Mouse (Mus musculus): ENCODE measurements at regions not wholly inside any gene's neighbourhood (a gene's known extent, or its start where the extent isn't known, plus 50 kb on each side); places are given as distances from the start of the nearest gene placed in this dataset.

DNA sequence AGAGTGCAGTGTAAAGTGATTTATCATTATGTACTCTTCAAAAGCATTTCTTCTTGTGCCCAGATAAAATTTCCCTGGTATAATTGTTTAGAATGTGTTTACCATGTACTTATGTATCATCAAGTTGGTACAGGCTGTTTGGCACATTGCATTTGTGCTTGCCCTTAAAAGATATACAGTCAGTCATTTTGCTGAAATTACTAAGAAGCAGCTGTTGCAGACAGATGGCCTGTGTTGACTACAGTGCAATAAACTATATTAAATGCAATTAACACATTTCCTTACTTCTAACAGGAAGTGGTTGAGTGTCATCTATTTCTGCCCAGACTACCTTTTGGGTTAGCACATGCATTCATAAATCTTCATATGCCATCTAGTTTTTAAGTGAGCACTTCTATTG, 954.9 kb upstream of the 4931408C20Rik start:
- DNase-seq (ENCODE audit: low spot score) (peak; percentile 77), ATAC-seq (peak; percentile 76; the same call in 1 of the 2 replicates)
- H3K9me3 ChIP-seq (replicated peaks; ENCODE audit: control insufficient read depth, low read length), result no peaks in the 10 kb centered on the region
- no peaks in the 10 kb centered on the region for H3K4me1 ChIP-seq (ENCODE audit: control insufficient read depth, insufficient read depth, low read length)
- no peaks in the 10 kb centered on the region for H3K27me3 ChIP-seq (replicated peaks; ENCODE audit: control insufficient read depth, insufficient read depth, low read length)
- H3K27ac ChIP-seq (ENCODE audit: low read depth, low read length), result no peak overlapping the region
- H3K4me3 ChIP-seq (ENCODE audit: low read depth, low read length), result no peak overlapping the region
- no peak overlapping the region for H3K9ac ChIP-seq (ENCODE audit: low read length)
- no peak overlapping the region for H3K4me2 ChIP-seq (ENCODE audit: low read length)
- no peaks in the 10 kb centered on the region for H3K36me3 ChIP-seq (ENCODE audit: control insufficient read depth, insufficient read depth, low read length)

DNA sequence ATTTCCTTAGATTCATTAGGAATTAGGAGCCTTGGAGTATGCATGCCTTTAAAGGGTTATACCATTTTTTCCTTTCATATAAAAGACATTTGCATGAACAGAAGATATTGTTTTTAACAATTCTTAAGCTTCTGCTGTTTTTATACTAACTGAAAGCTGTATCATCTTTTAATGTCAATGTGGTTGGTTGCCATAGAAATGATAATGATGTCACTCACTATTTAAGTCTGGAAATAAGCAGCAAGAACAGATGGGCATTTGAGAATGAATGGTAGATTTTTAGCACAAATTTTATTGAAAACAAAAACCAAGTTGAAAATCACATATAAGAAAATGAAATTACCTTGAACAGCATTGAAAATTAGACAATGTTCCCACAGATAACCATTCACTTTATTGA, 941.8 kb upstream of the 4931408C20Rik start:
- Histone ChIP-seq H3K27ac (ENCODE audit: low read depth, low read length) (no peak overlapping the region), H3K9ac (ENCODE audit: low read length) (no peak overlapping the region), H3K36me3 (ENCODE audit: control insufficient read depth, insufficient read depth, low read length) (no peaks in the 10 kb centered on the region), H3K27me3 (replicated peaks; ENCODE audit: control insufficient read depth, insufficient read depth, low read length) (no peaks in the 10 kb centered on the region), H3K4me2 (ENCODE audit: low read length) (no peak overlapping the region), H3K4me3 (ENCODE audit: low read depth, low read length) (no peak overlapping the region), H3K4me1 (ENCODE audit: control insufficient read depth, insufficient read depth, low read length) (no peaks in the 10 kb centered on the region), H3K9me3 (replicated peaks; ENCODE audit: control insufficient read depth, low read length) (no peaks in the 10 kb centered on the region)
- DNase-seq (ENCODE audit: low spot score), result peak; percentile 61
- ATAC-seq, result no peak

DNA sequence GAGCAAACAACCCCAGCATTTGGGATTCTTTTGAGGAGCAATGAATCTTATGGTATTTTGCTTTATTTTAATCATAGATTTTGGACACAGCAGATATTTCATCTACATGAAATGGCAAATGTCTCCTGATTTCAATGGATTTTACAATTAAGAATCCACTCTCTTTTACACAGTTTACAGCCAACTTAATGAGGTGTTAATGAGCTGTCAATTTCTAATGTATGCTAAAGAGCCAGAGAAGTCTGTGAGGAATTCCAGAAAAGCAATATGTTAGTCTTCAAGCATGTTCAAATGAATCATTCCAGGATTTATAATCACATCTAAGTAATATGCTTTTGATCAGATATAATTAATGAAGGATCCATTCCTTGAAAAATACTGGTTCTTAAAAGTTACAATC, 929.0 kb upstream of the 4931408C20Rik start:
- Histone ChIP-seq H3K4me3 (ENCODE audit: low read depth, low read length) (no peak overlapping the region), H3K4me2 (ENCODE audit: low read length) (no peak overlapping the region), H3K9me3 (replicated peaks; ENCODE audit: control insufficient read depth, low read length) (no peaks in the 10 kb centered on the region), H3K4me1 (ENCODE audit: control insufficient read depth, insufficient read depth, low read length) (no peaks in the 10 kb centered on the region), H3K36me3 (ENCODE audit: control insufficient read depth, insufficient read depth, low read length) (no peaks in the 10 kb centered on the region), H3K27ac (ENCODE audit: low read depth, low read length) (no peak overlapping the region), H3K9ac (ENCODE audit: low read length) (no peak overlapping the region), H3K27me3 (replicated peaks; ENCODE audit: control insufficient read depth, insufficient read depth, low read length) (no peaks in the 10 kb centered on the region)
- DNase-seq (ENCODE audit: low spot score), result peak; percentile 74
- peak; percentile 50; the same call in 1 of the 2 replicates for ATAC-seq

DNA sequence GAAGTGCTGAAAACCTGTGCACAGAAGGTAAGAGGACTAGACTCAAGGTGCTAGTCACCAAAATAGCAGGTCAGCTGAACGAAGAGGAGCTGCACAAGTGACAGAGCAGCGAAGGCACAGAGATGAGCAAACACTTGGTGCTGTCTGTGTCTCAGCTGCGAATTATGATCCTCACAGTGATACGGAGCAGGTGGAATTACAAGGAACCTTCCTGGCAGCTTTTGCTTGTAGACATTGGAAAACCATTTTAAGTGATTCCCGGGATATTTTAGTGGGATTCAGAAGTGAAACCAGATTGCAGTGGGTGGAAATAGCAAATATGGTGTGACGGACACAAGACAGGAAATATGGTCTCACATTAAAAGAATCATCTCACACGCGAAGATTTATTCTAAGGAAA, 921.3 kb upstream of the 4931408C20Rik start:
- 90% methylated on average over 8 of the region's 8 CpGs for WGBS
- H3K4me3 ChIP-seq (ENCODE audit: low read depth, low read length), result no peak overlapping the region
- no peak overlapping the region for H3K4me2 ChIP-seq (ENCODE audit: low read length)
- H3K9me3 ChIP-seq (replicated peaks; ENCODE audit: control insufficient read depth, low read length), result no peaks in the 10 kb centered on the region
- no peaks in the 10 kb centered on the region for H3K27me3 ChIP-seq (replicated peaks; ENCODE audit: control insufficient read depth, insufficient read depth, low read length)
- no peak overlapping the region for H3K9ac ChIP-seq (ENCODE audit: low read length)
- ATAC-seq (no peak), DNase-seq (ENCODE audit: low spot score) (no peak)
- no peaks in the 10 kb centered on the region for H3K36me3 ChIP-seq (ENCODE audit: control insufficient read depth, insufficient read depth, low read length)
- no peak overlapping the region for H3K27ac ChIP-seq (ENCODE audit: low read depth, low read length)
- H3K4me1 ChIP-seq (ENCODE audit: control insufficient read depth, insufficient read depth, low read length), result no peaks in the 10 kb centered on the region

DNA sequence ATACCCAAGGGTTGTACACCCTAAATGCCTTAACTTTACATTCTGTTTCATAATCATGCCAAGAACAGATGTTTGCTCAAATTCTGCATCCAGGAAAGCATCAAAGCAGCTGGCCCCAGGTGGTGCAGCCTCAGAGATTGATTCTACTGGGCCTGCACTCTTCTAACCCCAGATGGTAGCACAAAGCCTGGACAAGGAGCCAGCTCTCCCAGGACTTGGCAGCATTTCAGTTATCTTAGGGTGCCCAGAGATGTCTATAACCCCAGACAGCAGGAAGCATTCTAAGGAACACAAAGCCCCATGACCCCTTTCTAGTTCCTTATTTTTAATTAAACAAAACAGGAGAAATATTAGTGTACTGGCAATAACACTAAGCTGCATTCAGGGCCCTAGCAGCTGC, 891.5 kb upstream of the 4931408C20Rik start:
- Histone ChIP-seq H3K9ac (ENCODE audit: low read length) (no peak overlapping the region), H3K36me3 (ENCODE audit: control insufficient read depth, insufficient read depth, low read length) (no peaks in the 10 kb centered on the region), H3K4me3 (ENCODE audit: low read depth, low read length) (no peak overlapping the region), H3K4me1 (ENCODE audit: control insufficient read depth, insufficient read depth, low read length) (no peaks in the 10 kb centered on the region), H3K27me3 (replicated peaks; ENCODE audit: control insufficient read depth, insufficient read depth, low read length) (no peaks in the 10 kb centered on the region), H3K9me3 (replicated peaks; ENCODE audit: control insufficient read depth, low read length) (no peaks in the 10 kb centered on the region), H3K27ac (ENCODE audit: low read depth, low read length) (no peak overlapping the region), H3K4me2 (ENCODE audit: low read length) (no peak overlapping the region)
- DNase-seq (ENCODE audit: low spot score) (peak; percentile 22), ATAC-seq (no peak)

DNA sequence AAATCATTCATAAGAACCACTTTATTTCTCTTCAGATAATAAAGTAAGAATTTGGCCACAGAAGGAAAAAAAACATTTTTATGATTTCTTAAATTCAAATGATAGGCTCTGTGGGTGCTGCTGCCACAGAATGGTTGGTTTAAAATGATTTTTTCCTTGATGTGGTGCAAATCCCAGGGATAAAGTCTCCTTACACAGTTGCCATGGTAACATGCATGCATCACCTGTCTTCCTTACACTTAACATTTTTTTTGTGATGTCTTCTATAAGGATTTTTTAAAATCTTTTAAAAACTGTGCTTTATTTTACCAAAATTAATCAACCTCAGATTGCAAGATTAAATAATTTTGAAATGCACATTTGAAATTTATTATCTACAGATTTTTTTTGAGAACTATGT, 872.2 kb upstream of the 4931408C20Rik start:
- no peak overlapping the region for H3K27ac ChIP-seq (ENCODE audit: low read depth, low read length)
- ATAC-seq, result no peak
- H3K9me3 ChIP-seq (replicated peaks; ENCODE audit: control insufficient read depth, low read length), result no peaks in the 10 kb centered on the region
- H3K9ac ChIP-seq (ENCODE audit: low read length), result no peak overlapping the region
- H3K27me3 ChIP-seq (replicated peaks; ENCODE audit: control insufficient read depth, insufficient read depth, low read length), result no peaks in the 10 kb centered on the region
- no peaks in the 10 kb centered on the region for H3K36me3 ChIP-seq (ENCODE audit: control insufficient read depth, insufficient read depth, low read length)
- H3K4me3 ChIP-seq (ENCODE audit: low read depth, low read length), result no peak overlapping the region
- peak; percentile 27 for DNase-seq (ENCODE audit: low spot score)
- H3K4me1 ChIP-seq (ENCODE audit: control insufficient read depth, insufficient read depth, low read length), result no peaks in the 10 kb centered on the region
- no peak overlapping the region for H3K4me2 ChIP-seq (ENCODE audit: low read length)

DNA sequence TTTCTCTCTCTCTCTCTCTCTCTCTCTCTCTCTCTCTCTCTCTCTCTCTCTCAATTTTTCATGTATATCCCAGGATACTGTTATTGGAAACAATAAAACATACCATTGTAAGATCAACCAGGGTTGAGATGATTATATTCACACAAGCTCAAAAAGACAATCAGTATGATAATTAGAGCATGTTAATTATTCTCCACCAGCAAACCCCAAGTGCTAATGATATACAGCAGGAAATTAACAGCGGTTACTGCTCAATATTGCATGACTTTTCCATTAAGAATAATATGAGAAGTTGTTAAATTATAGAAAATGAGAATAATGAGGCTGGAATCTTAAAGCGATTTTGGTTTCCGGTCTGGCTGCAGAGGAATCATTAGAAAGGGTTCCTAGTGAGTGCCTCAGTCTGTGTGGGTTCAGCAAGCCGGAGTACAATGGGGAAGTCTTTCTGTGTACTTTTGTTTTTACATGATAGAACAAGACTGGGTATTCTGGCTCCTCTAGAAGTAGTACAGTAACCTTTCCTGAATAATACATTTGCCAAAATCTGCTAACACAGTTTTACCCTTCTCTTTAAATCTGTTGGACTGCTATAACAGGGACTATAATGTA, 823.6 kb upstream of the 4931408C20Rik start:
- DNase-seq (ENCODE audit: low spot score) (peak; percentile 23), ATAC-seq (no peak)
- H3K9ac ChIP-seq (ENCODE audit: low read length), result no peak overlapping the region
- H3K4me1 ChIP-seq (ENCODE audit: control insufficient read depth, insufficient read depth, low read length), result no peaks in the 10 kb centered on the region
- H3K36me3 ChIP-seq (ENCODE audit: control insufficient read depth, insufficient read depth, low read length), result no peaks in the 10 kb centered on the region
- H3K27ac ChIP-seq (ENCODE audit: low read depth, low read length), result no peak overlapping the region
- no peaks in the 10 kb centered on the region for H3K27me3 ChIP-seq (replicated peaks; ENCODE audit: control insufficient read depth, insufficient read depth, low read length)
- no peaks in the 10 kb centered on the region for H3K9me3 ChIP-seq (replicated peaks; ENCODE audit: control insufficient read depth, low read length)
- WGBS, result 59% methylated on average over 4 of the region's 4 CpGs
- no peak overlapping the region for H3K4me3 ChIP-seq (ENCODE audit: low read depth, low read length)
- H3K4me2 ChIP-seq (ENCODE audit: low read length), result no peak overlapping the region

DNA sequence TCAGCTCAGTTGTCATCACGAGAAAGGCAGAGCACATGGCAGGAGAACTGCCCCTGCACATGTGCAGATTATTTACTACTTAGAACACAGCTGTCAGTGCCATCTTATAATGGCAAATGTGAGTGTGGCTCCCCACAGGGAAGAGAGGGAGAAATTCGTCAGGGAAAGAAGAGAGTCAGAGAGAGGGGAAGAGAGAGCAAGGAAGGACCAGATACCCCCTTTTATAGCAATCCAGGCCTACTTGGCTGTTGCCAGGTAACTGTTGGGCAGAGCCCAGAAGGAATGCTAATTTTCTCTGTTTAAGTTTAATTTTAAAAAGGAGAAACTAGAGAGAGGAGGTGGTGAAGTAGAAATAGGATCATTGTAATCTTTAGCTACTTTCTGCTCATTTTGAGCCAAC, 816.5 kb upstream of the 4931408C20Rik start:
- no peaks in the 10 kb centered on the region for H3K27me3 ChIP-seq (replicated peaks; ENCODE audit: control insufficient read depth, insufficient read depth, low read length)
- H3K4me2 ChIP-seq (ENCODE audit: low read length), result no peak overlapping the region
- H3K36me3 ChIP-seq (ENCODE audit: control insufficient read depth, insufficient read depth, low read length), result no peaks in the 10 kb centered on the region
- H3K4me1 ChIP-seq (ENCODE audit: control insufficient read depth, insufficient read depth, low read length), result no peaks in the 10 kb centered on the region
- no peak overlapping the region for H3K27ac ChIP-seq (ENCODE audit: low read depth, low read length)
- H3K9me3 ChIP-seq (replicated peaks; ENCODE audit: control insufficient read depth, low read length), result no peaks in the 10 kb centered on the region
- WGBS, result 26% methylated on average over 2 of the region's 2 CpGs
- H3K4me3 ChIP-seq (ENCODE audit: low read depth, low read length), result no peak overlapping the region
- ATAC-seq (no peak), DNase-seq (ENCODE audit: low spot score) (no peak)
- no peak overlapping the region for H3K9ac ChIP-seq (ENCODE audit: low read length)

DNA sequence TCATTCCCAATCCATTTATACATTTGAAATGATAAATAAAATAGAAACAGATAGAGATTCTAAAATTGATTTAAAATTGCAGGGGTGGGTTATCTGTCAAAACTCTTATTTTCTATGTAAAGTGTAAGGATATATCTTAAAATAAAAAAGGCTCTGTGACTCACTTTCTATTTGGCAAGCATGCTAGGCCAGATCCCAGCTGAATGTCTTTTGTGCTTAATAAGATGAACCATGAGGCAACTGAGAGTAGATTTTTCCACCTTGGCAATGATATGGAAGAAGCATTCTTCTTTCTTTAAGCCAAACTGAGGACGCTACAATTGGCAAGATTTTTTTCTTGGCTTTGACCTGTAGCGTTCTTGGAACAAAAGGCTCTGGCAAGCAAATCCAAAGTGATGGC, 791.7 kb upstream of the 4931408C20Rik start:
- no peaks in the 10 kb centered on the region for H3K36me3 ChIP-seq (ENCODE audit: control insufficient read depth, insufficient read depth, low read length)
- DNase-seq (ENCODE audit: low spot score), result peak; percentile 13
- no peak overlapping the region for H3K4me3 ChIP-seq (ENCODE audit: low read depth, low read length)
- 63% methylated on average over 2 of the region's 2 CpGs for WGBS
- no peak overlapping the region for H3K27ac ChIP-seq (ENCODE audit: low read depth, low read length)
- H3K4me1 ChIP-seq (ENCODE audit: control insufficient read depth, insufficient read depth, low read length), result no peaks in the 10 kb centered on the region
- ATAC-seq, result no peak
- no peak overlapping the region for H3K9ac ChIP-seq (ENCODE audit: low read length)
- H3K4me2 ChIP-seq (ENCODE audit: low read length), result no peak overlapping the region
- H3K27me3 ChIP-seq (replicated peaks; ENCODE audit: control insufficient read depth, insufficient read depth, low read length), result no peaks in the 10 kb centered on the region
- H3K9me3 ChIP-seq (replicated peaks; ENCODE audit: control insufficient read depth, low read length), result no peaks in the 10 kb centered on the region
